Mouse (Mus musculus) kidney, adult 18-20 months (tissue): ENCODE results near the gene Gcnt3.

ENCODE experiments used
- DNase-seq: peaks from one replicate; pipeline ENCODE4 v3.0.0; 2021

Gene Gcnt3

DNA sequence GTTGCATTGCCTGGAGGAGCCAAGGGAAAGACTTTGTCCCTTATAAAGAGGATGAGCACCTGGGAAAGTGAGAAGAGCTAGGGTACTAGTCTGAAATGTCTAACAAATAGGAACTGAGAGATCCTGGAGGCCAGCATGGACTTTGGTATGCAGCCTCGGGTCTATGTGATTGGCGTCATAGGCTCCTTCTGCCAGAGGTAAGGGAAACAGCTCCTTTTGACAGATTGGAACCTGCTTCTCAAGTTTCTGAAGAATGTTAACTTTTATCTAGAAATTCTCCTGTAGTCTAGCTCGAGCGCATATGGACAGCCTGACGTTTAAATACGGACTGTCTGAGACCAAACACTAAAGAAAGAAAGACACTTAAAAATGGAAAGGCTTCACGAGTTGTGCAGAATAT is at the start of gene Gcnt3:
Gene Gcnt3, minus strand, starts transcription at position 101 of the 400 bp plus-strand sequence.
- DNase-seq: no peak

DNA sequence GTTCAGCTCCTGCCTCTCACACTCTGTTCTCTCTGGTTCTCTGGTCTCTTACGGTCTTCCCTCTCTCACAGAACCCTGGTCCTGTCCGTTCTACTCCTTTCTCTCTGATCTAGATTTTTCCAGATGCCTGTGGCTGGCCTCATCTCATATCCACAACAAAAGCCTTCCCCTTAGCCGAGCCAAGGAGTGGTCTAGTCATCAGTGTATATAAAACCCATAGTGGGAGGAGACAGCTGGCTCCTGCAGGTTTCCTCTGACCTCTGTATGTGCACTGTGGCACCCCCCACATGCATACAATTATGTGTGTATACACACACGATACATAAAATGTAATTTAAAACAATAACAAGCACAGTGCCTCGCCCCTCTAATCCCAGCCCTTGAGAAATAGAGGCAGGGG is 49.5 kb upstream of the Gcnt3 start:
- DNase-seq: no peak

DNA sequence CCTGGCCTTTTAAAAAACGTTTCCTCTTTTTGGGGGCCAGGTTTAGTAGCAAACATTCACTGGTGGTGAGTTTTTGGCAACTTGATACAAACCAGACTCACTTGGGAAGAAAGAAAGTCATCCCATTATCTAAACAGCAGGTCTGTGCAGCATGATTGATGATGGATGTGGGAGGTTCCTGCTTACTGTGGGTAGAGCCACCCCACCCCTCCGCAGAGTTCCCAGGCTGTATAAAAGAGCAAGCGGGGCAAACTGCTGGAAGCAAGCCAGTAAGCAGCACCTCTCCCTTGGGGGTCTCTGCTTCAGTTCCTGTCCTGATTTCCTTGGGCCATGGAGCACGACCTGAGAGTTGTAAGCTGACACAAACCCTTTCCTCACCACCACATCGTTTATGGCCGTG is 48.2 kb upstream of the Gcnt3 start:
- DNase-seq: no peak

DNA sequence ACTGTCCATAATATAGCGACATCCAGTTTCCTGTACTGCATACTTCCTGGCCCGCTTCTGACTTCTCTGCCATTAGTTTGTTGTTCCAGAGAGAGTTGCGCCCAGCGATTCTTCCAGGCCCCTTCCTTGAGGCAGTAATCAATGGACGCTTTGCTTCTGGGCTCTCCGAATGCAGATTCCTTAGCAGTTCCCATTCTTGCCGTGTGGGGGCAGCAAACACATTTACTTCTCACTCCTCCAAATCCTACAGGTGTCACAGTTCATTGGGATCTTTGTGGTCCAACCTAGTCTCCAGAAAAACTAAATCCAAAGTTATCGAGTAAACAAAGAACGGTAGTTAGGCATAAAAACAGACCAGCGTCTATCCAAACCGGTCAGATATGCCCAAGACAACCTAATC is 46.2 kb upstream of the Gcnt3 start:
- peak; percentile 68 for DNase-seq

DNA sequence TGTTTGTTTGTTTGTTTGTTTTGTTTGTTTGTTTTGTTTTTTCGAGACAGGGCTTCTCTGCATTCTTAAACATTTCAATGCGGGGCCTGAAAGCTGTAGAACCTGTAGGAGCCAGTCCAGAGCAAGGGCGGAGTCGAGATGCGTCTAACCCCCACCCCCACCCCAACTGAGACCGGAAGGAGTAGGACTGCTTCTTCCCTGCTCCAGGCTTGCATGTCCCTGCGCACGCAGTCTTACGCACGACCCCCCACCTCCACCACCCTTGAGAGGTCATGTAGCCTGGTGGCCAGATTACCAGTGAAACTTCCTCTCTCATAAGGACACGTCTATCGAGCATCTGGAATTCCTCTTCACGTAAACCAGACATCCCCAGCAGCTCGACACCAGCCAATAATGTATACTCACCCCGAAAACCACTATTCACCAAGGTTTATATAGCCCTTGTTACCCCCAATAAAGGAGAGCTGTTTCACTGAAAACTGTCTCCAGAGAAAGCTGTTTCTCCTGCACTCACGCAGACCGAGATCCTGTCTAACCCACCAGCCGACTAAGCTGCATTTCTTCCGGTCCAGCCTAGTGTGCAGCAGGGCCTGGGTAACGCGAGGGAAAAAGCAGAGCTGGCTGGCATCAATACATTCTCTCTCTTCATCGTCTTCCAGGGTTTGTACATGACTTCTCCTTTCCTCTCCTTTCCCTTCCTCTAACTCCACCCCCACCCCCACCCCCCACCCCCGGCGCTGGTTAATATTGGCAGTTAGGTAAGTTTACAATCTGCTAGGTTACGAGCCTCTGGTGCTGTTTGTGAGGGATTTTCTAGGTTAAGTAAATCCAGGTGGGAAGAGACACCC is 44.7 kb upstream of the Gcnt3 start:
- DNase-seq: no peak

DNA sequence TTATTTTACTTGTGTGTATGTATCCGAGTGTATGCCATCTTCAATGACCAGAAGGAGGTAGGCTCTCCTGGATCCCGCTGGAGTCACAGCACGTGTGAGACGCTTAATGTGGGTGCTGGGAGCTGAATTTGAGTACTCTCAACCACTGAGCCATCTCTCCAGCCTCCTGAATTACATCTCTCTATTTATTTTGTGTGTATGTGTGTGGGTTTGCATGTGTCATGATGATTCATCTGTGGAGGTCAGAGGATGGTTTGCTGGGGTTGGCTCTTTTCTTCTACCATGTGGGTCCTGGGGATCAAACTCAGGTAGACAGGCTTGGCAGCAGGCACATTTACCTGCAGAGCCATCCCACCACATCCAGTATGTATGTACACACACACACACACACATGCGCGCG is 43.9 kb upstream of the Gcnt3 start:
- DNase-seq: no peak

DNA sequence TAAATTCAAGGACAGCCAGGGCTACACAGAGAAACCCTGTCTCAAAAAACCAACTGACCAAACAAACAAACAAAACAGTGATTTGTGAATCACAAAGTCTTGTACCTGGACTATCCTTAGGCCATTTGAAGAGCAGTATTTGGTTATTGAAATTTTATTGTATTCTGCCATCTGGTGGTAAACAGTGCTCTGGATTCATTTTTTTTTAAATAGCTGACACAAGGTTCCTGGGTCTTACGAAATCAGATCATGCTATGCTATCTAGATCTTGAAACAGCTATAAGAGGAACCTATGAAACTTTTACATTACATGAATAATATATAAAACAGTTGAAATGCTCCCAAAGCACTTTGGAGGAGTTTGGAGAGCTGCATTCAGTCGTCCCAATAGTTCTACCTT is 43.1 kb upstream of the Gcnt3 start:
- DNase-seq: no peak

DNA sequence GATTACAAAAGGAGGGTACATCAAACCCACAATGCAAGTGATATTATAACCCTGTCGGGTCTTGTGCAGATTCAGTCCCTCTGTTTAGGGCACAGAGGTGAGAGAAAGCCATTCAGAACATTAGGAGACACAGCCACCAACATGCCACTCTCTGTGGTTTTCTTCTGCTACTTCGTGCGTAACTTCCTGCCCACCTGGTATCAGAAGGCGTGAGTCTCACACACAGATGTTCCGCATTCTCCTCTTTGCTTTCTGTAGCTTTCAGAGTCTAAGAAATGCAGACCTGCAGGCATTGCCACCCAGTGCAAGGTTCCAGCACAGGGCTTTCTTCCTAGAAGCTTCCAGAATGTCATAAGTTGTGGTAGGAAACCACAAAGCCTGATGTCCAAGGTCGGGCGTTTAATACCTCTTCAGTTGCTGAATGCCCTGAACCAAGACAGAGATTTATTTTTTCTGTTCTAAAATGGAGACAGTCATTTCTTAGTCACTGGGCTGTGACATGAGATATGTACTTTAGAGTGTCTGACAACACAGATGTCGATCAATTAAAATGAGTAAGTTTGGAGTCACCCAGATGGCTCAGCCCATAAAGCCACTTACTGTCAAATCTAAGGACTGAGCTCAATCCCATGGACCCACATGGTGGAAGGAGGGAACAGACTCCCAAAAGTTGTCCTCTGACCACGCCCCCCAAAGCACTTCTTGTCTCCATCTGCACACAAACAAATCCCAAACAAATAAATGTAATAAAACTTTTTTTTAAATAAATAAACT is 42.3 kb upstream of the Gcnt3 start:
- no peak for DNase-seq

DNA sequence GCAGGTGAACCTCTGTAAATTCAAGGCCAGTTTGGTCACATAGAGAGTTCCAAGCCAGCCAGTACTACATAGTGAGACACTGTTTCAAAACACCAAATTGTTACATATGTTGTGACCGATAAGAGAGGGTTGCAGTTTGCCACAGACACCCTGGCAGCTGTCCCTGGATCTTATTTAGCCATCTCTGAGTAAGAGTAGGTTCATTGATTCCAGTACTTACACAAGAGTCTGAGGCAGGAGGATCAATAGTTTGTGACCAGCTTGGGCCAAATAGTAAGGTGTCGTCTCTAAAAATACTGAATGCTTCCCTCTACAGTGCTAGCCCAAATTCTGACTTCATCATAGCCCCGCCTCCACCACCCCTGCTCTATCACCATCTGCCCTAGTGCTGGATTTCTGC is 40.1 kb upstream of the Gcnt3 start:
- no peak for DNase-seq

DNA sequence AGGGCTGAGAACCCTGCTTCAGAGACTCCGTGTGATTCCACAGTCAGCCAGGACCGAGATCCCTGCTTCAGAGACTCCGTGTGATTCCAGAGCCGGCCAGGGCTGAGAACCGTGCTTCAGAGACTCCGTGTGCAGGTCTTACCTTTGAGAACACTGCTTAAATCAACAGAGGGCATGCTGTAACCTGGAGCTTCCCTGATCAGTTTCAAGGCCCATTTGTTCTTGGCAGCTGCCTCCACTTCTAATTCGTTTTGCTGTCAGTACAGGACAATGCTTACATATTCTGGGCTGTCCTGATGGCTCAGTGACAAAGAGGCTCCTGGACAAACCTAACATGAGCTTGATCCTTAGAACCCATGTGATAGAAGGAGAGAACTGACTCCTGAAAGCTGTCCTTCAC is 39.3 kb upstream of the Gcnt3 start:
- DNase-seq: no peak

DNA sequence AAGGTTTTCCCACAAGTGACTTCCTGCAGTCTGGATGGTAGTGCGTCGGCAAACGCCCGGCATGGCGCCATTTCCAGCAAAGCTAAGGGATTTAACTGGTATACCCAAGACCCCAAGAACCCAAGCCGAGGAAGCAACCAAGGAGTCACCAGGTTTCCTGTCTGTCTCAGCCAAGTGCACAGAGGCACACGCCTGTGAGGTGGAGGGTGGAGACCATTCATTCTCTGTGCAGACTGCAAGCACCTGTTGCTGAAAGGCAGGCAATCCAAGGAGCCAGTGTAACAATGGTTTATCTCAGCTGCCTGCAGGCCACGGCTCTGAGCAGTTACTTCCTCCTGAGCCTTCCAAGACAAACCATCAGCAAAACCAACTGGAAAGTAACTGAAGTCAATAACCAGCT is 34.5 kb upstream of the Gcnt3 start:
- DNase-seq: no peak

DNA sequence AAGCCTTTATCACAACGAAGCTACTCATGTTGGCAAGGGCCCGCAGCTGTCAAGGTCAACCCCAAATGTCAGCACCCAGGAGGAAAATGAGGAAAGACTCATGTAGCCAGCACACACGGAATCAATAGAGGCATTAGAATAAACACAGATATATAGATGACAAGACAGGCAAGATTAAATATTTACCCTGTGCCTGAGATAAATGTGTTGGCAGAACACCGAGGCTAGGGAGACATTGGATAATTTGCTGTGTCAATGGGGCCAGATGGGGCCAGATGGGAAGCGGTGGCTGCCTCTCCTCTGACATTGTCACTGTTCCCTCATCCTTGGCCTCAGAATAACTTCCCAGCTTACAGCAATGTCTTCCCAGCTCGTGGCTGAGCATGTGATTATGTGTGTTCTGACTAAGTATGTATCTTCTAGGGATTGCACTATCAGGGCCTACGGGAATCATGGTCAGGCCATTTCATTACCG is 32.1 kb upstream of the Gcnt3 start:
- DNase-seq: no peak

DNA sequence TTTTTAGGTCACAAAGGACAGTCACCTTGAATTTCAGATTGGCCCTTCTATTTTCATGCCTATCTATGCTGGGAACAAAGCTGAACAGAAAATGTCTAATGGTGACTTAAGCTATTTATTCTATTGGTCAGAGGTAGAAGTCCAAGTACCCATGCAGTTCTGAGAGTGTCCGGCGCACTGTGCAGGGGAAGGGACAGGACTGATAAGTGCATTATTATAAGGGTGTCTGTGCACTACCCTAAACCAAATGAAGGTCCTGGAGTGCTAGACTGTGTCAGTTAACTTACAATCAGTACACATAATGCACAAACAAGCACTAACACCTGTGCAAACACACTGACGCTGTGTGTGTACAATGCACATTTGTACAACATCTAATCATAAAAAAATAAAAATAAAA is 29.6 kb upstream of the Gcnt3 start:
- DNase-seq: no peak

DNA sequence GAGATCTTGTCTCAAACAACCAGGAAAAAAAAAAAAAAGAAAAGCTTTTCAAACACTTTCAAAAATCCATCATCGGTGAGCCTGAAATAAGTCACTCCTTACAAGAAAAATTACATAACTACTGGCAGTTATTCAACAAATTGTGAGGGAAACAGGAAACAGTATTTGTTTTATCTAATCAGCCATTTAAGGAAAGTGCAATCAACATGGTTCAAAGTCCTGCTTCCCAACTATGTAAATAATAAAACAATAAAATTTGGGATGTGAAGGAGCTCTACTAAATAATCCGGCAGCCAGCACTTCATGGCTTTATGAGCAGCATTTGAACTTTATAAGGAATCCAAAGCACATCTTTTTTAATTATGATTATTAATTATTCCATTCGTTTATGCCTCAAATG is 24.1 kb upstream of the Gcnt3 start:
- DNase-seq: no peak

DNA sequence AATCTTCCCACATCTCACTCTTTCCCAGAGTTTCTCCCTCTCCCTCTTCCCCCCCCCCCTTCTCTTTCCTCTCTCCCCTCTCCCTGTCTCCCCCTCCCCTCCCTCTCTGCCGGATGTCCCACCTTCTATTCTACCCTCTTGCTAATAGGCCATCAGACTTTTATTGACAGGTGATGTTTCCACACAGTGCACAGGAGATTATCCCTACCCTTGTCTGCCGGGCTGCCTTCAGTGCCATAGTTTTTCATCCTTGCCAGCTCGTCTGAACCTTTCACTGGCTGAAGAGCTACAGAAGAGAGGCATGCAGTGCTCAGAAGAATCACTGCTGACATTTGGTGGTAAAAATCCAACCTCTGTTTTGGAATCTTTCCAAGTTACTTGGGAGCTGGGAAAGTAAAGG is 15.5 kb upstream of the Gcnt3 start:
- DNase-seq: no peak

DNA sequence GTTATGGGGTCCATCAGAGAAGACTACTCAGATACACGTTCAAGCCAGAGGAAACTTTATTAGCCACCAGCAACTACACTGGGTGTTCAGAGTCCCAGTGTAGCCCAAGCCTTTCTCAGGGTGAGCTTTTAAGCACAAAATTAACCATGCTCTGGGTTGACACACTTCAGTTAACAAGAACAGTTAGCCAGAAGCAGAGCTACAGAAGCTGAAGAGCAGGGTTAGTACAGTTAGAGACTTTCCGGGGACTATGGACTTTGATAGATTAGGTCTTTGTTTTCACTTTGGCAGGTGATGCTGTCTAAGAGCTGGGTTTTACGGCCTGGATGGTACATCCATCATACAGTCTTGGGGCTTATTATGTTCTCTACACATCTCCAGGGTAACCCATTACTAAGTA is 14.8 kb upstream of the Gcnt3 start:
- no peak for DNase-seq

DNA sequence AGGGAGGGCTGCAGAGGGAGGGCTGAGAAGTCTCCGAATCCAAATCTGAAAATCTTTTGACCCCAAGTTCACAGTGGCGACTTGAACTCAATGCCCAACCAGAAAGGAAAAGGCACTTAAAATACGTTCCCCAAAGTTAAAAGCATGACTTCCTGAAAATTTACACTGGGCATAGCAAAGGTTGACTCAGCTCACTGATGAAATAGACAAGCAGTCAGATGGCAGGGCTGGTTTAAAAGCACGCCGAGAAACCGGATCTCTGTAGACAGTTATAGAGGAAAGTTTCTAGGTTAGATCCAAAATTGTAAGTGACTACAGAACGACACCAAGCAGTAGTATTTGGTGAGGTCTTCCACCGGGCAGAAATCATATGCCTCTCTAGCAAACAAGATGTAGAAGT is 12.0 kb upstream of the Gcnt3 start:
- no peak for DNase-seq

DNA sequence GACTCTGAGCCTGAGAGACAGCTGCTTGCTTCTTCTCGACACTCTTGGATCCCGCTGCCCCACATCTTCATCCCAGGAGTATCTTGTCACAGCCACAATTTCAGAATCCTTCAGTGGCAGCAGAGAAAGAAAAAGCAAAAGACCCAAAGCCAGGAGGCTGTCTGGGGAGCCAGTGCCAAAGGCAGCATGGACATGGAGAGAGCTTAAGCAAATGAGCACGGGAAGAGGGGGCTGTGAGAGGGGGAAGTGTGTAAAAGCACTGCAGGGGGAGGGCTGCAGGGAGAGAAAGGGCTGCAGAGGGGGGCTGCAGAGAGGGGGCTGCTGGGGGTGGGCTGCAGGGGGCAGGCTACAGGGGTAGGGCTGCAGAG is 11.5 kb upstream of the Gcnt3 start:
- DNase-seq: no peak

DNA sequence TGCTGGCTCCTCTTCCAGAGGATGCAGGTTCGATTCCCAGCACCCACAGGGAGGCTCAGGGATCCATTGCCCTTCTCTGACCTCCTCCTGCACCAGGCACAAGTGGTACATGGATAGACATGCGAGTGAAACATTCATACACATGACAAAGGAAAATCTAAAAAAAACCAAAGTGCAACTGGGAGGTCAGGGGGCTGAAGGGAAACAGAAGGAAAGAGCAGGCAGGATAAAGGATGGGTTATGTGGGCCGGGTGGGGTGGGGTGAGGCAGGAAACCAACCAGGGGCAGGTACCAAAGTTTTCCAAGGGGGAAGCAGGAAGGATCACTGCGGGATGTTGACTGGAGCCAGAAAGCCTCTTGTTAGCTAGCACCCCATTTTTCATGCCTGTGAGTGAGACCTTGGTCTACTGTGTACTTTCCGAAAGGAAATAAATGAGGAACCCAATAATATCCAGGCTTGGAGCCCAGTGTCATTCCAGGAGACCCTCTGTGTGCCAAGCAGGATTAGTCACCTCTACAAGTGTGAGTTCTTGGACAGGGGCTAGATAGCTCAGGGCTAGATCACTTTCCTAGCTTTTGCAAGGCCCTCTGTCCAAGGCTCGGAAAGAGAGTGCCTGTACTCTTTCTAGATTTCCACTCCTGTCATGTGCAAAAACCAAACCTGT is 11.0 kb upstream of the Gcnt3 start:
- DNase-seq: peak; percentile 11

DNA sequence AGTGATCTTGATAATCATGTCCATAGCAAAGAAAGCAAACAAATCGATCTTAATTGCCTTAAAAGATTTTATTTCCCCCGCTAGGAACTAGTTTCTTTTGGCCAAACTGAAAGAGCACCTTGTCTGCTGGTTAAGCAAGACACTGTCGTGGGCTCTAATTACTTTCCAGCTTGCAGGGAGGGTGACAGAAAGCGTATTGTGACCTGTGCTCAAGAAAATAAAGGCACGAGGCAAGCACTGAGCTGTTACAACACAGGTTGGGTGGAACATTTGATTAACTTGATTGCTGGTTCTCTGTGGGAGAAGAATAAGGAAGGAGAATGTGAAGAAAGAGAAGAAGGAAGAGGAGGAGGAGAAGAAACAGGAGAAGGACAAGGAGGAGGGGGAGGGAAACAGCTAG is 10.4 kb upstream of the Gcnt3 start:
- DNase-seq: no peak

DNA sequence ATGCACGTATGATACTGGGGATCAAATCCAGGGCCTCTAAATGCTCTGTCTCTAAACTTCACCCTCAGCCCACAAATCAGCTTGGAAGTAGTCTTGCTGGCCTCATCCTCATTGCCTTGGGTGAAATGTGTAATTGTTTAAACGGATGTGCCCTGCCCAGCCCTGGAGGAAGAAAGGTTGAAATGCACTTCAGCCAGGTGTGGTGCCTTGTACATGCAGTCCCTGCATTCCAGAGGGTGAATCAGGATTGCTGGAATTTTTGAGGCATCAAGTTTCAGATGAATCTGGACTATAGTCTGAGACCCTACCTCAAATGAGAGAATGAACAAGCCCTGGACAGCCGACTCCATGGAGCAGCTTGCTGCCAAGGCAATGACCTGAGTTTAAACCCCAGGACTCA is 10.0 kb upstream of the Gcnt3 start:
- DNase-seq: no peak

DNA sequence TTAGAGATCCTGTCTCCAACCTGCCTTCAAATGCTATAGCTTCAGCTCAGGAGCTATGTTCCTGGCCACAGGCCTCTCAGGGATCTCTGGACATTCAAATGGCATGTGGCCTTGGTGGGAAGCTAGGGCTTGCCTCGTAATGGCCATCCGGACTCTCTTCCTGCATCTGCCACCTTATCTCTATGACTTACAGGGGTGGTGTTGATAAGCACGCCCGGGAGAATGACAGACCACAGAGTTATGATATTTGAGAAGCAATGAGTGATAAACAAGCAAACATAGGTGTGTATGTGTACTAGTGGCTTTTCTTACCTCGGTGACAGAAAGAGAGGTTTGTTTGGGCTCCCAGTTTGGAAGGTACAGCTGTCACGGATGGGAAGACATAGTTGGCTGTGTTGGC is 8.4 kb upstream of the Gcnt3 start:
- DNase-seq: no peak

DNA sequence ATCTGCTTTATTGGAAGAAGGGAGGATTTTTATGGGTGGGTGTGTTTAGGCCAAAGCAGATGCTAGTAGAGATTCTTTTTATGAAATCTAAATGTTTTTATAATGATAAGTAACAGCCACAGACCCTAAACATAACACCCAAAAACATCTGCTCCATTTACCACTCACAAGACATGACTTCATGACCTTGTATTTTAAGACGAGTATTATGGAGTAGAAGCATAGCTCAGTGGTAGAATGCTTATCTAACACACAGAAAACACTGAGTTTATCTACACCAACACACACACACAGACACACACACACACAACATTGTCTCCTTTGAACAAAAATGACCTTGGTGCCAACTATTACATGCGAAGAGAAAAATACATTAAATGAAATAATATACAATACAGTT is 7.0 kb upstream of the Gcnt3 start:
- no peak for DNase-seq

DNA sequence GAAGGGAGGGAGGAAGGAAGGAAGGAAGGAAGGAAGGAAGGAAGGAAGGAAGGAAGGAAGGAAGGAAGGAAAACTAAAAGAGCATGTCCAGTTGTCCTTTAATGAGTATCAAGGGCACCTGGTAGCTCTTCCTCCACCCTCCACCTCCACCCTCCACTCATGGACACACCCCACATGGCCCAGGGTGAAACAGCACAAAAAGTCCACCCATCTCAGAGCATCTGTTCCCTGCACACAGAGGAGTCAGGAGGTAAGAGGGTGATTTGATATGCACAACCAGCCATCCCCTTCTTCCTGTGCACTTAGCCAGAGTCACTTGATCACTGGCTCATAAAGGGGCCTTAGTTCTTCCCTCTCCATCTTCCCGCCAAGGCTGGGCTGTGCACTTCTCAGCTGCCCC is 5.0 kb upstream of the Gcnt3 start:
- DNase-seq: no peak
